Mouse (Mus musculus): ENCODE data around the gene Fgfr2. TPM values are rescaled to one million over a fixed set of nuclear protein-coding genes. Genes with fewer than 3 reads are reported as not detected.

The Fgfr2 gene
- total and polyA plus RNA-seq, 2 experiments from 2014 or later, result 12.1 to 32.6 TPM

- Histone ChIP-seq H3K36me3 (ENCODE audit: insufficient read depth, low read length) (0 out of 2 replicates have a peak, but pooled peaks cover 4% of the 10 kb centered on the region), H3K4me1 (ENCODE audit: insufficient read depth, low read length) (no peaks in the 10 kb centered on the region), H3K9me3 (ENCODE audit: low read length) (no peaks in the 10 kb centered on the region), H3K9ac (replicated peaks; ENCODE audit: low read length, poor library complexity, severe bottlenecking) (no peak overlapping the region), H3K27ac (ENCODE audit: low read depth, low read length) (no peak overlapping the region), H3K4me3 (ENCODE audit: low read depth, low read length) (no peak overlapping the region), H3K4me2 (ENCODE audit: low read depth, low read length, poor library complexity, severe bottlenecking) (no peak overlapping the region), H3K27me3 (ENCODE audit: insufficient read depth, low read length) (no peaks in the 10 kb centered on the region)
- ATAC-seq (ENCODE audit: low FRiP score), result no peak
- DNase-seq (ENCODE audit: low spot score), result no peak
- 86% methylated on average over 9 of the region's 9 CpGs for WGBS
- no peak for TF ChIP-seq CTCF (IDR thresholded peaks at IDR 0.05)
Observed at GRCm38 (mm10) chr7:130527306-130527705, 2595.8 kb downstream of the Fgfr2 start.

DNA sequence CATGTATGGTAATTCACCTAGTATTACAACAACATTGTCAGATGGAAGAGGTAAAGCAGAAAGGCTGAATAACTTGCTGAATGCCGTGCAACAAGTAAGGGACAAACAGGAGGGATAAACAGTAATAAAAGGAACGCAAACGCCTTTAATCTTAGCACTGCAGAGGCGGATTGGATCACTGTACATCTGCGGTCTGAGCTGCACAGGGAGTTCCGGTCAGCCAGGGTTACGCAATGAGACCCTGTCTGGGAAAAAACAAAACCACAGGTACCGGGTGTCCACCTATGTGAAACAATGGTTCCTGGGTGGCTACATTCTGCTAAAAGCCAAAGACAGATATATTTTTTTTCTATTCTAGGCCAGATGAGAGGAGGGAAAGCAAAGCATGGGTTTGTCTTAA lies 2599.7 kb downstream of the Fgfr2 start:
- no peak overlapping the region for H3K27ac ChIP-seq (ENCODE audit: low read depth, low read length)
- no peaks in the 10 kb centered on the region for H3K36me3 ChIP-seq (ENCODE audit: insufficient read depth, low read length)
- no peaks in the 10 kb centered on the region for H3K27me3 ChIP-seq (ENCODE audit: insufficient read depth, low read length)
- H3K9ac ChIP-seq (replicated peaks; ENCODE audit: low read length, poor library complexity, severe bottlenecking), result no peak overlapping the region
- no peak for TF ChIP-seq CTCF (IDR thresholded peaks at IDR 0.05)
- no peak overlapping the region for H3K4me2 ChIP-seq (ENCODE audit: low read depth, low read length, poor library complexity, severe bottlenecking)
- ATAC-seq (ENCODE audit: low FRiP score) (no peak), DNase-seq (ENCODE audit: low spot score) (no peak)
- no peak overlapping the region for H3K4me3 ChIP-seq (ENCODE audit: low read depth, low read length)
- 96% methylated on average over 8 of the region's 8 CpGs for WGBS
- no peaks in the 10 kb centered on the region for H3K9me3 ChIP-seq (ENCODE audit: low read length)
- H3K4me1 ChIP-seq (ENCODE audit: insufficient read depth, low read length), result no peaks in the 10 kb centered on the region

DNA sequence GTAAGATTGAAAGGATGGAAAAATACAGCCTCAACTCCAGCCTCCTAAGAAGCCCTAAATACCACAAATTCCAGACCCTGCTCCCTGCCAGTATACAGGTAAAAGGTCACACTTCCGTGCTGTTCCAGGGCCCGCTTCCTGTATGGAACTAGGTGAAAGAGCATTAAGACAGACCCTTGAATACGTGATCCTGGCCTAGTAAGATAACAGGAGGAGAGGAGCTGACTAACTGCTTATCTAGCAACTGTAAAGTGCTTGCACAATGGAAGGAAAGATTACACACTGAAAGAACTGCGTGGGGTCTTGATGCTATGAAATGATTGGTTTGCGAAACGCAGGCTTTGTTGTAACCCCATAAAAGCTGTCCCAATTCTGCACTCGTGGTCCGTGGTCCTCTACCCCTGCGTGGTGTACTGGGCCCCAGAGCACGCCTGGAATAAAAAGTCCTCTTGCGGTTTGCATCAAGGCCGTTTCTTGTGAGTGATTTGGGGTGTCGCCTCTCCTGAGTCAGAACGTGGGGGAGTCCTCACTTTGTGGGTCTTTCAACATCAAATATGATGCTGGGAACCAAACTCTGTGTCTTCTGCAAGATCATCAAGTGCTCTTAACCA lies 2602.2 kb downstream of the Fgfr2 start:
- Histone ChIP-seq H3K27ac (ENCODE audit: low read depth, low read length) (no peak overlapping the region), H3K36me3 (ENCODE audit: insufficient read depth, low read length) (no peaks in the 10 kb centered on the region), H3K27me3 (ENCODE audit: insufficient read depth, low read length) (no peaks in the 10 kb centered on the region), H3K9ac (replicated peaks; ENCODE audit: low read length, poor library complexity, severe bottlenecking) (no peak overlapping the region), H3K4me1 (ENCODE audit: insufficient read depth, low read length) (peaks cover 8% of the 10 kb centered on the region; the same call in 1 of the 2 replicates), H3K4me2 (ENCODE audit: low read depth, low read length, poor library complexity, severe bottlenecking) (no peak overlapping the region), H3K9me3 (ENCODE audit: low read length) (no peaks in the 10 kb centered on the region), H3K4me3 (ENCODE audit: low read depth, low read length) (no peak overlapping the region)
- TF ChIP-seq CTCF (IDR thresholded peaks at IDR 0.05), result no peak
- WGBS, result 92% methylated on average over 14 of the region's 14 CpGs
- ATAC-seq (ENCODE audit: low FRiP score) (no peak), DNase-seq (ENCODE audit: low spot score) (no peak)

DNA sequence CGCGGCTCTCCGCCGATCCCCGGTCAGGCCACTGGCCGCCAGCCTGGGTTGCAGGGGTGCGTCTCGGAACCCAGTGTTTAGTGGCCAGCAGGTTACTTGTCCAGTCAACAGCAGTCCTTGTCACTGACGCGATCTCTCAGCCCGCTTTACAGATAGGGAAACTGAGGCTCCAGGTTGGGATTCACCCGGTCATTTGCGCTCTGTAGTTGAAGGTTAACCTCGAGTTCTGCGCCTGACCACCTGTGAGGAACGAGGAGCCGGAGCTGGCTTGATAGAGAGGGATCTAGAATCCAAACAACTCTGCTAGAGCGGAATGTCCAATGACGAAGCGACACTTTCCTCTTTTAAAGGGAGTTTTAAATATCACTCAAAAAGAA lies 2603.1 kb downstream of the Fgfr2 start, which contains the start of gene Ate1:
TSS of gene Ate1 (minus strand) at position 321 of the 377 bp plus-strand sequence.
- Histone ChIP-seq H3K9me3 (ENCODE audit: low read length) (no peaks in the 10 kb centered on the region), H3K27me3 (ENCODE audit: insufficient read depth, low read length) (no peaks in the 10 kb centered on the region), H3K9ac (replicated peaks; ENCODE audit: low read length, poor library complexity, severe bottlenecking) (peak within 1 kb of the TSS; percentile 96), H3K27ac (ENCODE audit: low read depth, low read length) (peak within 1 kb of the TSS; percentile 99), H3K4me1 (ENCODE audit: insufficient read depth, low read length) (peaks cover 8% of the 10 kb centered on the region; the same call in 1 of the 2 replicates), H3K4me2 (ENCODE audit: low read depth, low read length, poor library complexity, severe bottlenecking) (peak within 1 kb of the TSS; percentile 76), H3K4me3 (ENCODE audit: low read depth, low read length) (peak within 1 kb of the TSS; percentile 82), H3K36me3 (ENCODE audit: insufficient read depth, low read length) (no peaks in the 10 kb centered on the region)
- TF ChIP-seq CTCF (IDR thresholded peaks at IDR 0.05), result no peak
- 17% methylated on average over 20 of the region's 20 CpGs for WGBS
- no peak for ATAC-seq (ENCODE audit: low FRiP score)
- DNase-seq (ENCODE audit: low spot score), result no peak

DNA sequence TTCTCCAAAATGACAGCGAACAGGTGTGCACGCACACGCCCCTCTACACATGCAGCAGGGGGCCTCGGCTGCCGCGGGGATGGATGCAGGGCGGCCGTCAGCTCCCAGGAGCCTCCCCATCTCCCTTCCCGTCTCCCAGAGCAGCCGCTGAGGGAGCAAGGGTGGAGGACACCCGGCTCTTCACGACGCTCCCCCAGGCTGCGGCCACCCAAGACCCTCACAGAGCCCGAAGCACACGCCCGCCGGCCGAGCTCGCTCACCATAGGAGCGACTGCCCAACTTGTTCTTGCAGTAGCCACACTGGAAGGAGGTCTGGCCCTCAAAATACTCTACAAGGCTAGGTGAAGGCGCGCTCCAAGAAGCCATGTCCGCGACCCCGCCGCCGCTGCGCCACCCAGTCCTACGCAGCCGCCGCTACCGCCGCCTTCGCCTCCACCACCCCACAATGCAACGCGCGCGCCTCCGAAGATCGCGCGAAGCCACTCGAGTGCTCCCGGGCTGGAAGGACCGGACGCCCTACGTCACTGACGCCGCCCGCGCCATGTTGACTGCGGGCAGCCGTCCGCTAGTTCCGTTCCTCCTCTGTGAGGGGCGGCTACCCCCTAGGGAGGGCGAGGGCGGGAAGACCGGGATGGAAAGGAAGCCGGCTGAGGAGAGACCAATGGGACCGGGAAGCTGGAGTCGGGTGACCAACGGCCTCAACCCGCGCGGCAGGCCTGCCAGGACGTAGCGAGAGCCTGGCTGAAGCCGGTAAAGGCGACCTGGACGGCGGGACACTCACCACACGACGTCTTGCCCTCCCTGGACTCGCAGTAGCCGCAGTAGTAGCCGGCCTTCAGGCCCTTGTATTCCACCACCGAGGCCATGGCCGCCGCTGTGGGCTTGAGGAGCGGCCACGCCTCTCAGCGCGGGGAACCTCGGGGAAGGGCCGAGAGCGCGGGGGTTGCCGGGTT lies 2603.8 kb downstream of the Fgfr2 start:
- peaks cover 8% of the 10 kb centered on the region; the same call in 1 of the 2 replicates for H3K4me1 ChIP-seq (ENCODE audit: insufficient read depth, low read length)
- peak overlapping the region; percentile 82 for H3K4me3 ChIP-seq (ENCODE audit: low read depth, low read length)
- no peaks in the 10 kb centered on the region for H3K36me3 ChIP-seq (ENCODE audit: insufficient read depth, low read length)
- H3K4me2 ChIP-seq (ENCODE audit: low read depth, low read length, poor library complexity, severe bottlenecking), result peak overlapping the region; percentile 76
- H3K27me3 ChIP-seq (ENCODE audit: insufficient read depth, low read length), result no peaks in the 10 kb centered on the region
- no peak; the same call in 1 of the 2 replicates for TF ChIP-seq CTCF (IDR thresholded peaks at IDR 0.05)
- WGBS, result under 1% methylated on average over 82 of the region's 90 CpGs
- DNase-seq (ENCODE audit: low spot score) (peak; percentile 99), ATAC-seq (ENCODE audit: low FRiP score) (peak; percentile 97)
- peak overlapping the region; percentile 96 for H3K9ac ChIP-seq (replicated peaks; ENCODE audit: low read length, poor library complexity, severe bottlenecking)
- H3K9me3 ChIP-seq (ENCODE audit: low read length), result no peaks in the 10 kb centered on the region
- peak overlapping the region; percentile 99 for H3K27ac ChIP-seq (ENCODE audit: low read depth, low read length)

Measured in midbrain, postnatal 0 days (tissue).